Mouse (Mus musculus): ENCODE data around the gene Bbs2. TPM values are rescaled to one million over a fixed set of nuclear protein-coding genes. Genes with fewer than 3 reads are reported as not detected.
"Not testable (repeated sequence)": the region's sequence is repeated elsewhere in the genome, so short reads cannot be mapped to it uniquely, and the experiment has no call there.

The Bbs2 gene
- 12.3 and 13.2 TPM in 2 replicates for polyA plus RNA-seq (2015; fragmentation: Nextera tagmentation; extraction: Ambion mirVana)

- Histone ChIP-seq H3K9ac (ENCODE audit: low read length) (peak within 1 kb of the TSS; percentile 81), H3K27me3 (ENCODE audit: control insufficient read depth, insufficient read depth, low read length) (no peaks in the 10 kb centered on the region), H3K36me3 (ENCODE audit: control insufficient read depth, insufficient read depth, low read length) (no peaks in the 10 kb centered on the region), H3K4me3 (replicated peaks; ENCODE audit: low read length) (peak within 1 kb of the TSS; percentile 76), H3K4me2 (ENCODE audit: low read depth, low read length) (peak within 1 kb of the TSS; percentile 72), H3K9me3 (replicated peaks; ENCODE audit: control insufficient read depth, low read length) (no peaks in the 10 kb centered on the region), H3K4me1 (ENCODE audit: control insufficient read depth, insufficient read depth, low read length) (no peaks in the 10 kb centered on the region), H3K27ac (ENCODE audit: low read length) (peak within 1 kb of the TSS; percentile 95)
- ATAC-seq (ENCODE audit: insufficient read depth, low FRiP score) = peak; percentile 100
- WGBS = under 1% methylated on average over 61 of the region's 61 CpGs
Observed at GRCm38 (mm10) chr8:94098081-94098974, at the start of gene Bbs2. TSS of gene Bbs2 (minus strand) at chr8:94098928.

GRCm38 (mm10) chr8:94148236-94148635 is 49.5 kb upstream of the Bbs2 start:
- WGBS = 31% methylated on average over 5 of the region's 5 CpGs
- Histone ChIP-seq H3K9ac (ENCODE audit: low read length) (no peak overlapping the region), H3K4me2 (ENCODE audit: low read depth, low read length) (no peak overlapping the region), H3K27ac (ENCODE audit: low read length) (no peak overlapping the region), H3K4me3 (replicated peaks; ENCODE audit: low read length) (no peak overlapping the region), H3K27me3 (ENCODE audit: control insufficient read depth, insufficient read depth, low read length) (peaks cover 6% of the 10 kb centered on the region; the same call in 1 of the 2 replicates), H3K36me3 (ENCODE audit: control insufficient read depth, insufficient read depth, low read length) (no peaks in the 10 kb centered on the region), H3K4me1 (ENCODE audit: control insufficient read depth, insufficient read depth, low read length) (peaks cover 10% of the 10 kb centered on the region), H3K9me3 (replicated peaks; ENCODE audit: control insufficient read depth, low read length) (no peaks in the 10 kb centered on the region)
- ATAC-seq (ENCODE audit: insufficient read depth, low FRiP score) = no peak

GRCm38 (mm10) chr8:94140266-94140795 is 41.6 kb upstream of the Bbs2 start:
- H3K4me3 ChIP-seq (replicated peaks; ENCODE audit: low read length) = no peak overlapping the region
- no peak overlapping the region for H3K9ac ChIP-seq (ENCODE audit: low read length)
- no peak overlapping the region for H3K27ac ChIP-seq (ENCODE audit: low read length)
- H3K9me3 ChIP-seq (replicated peaks; ENCODE audit: control insufficient read depth, low read length) = no peaks in the 10 kb centered on the region
- H3K4me1 ChIP-seq (ENCODE audit: control insufficient read depth, insufficient read depth, low read length) = no peaks in the 10 kb centered on the region
- WGBS = 75% methylated on average over 4 of the region's 4 CpGs
- ATAC-seq (ENCODE audit: insufficient read depth, low FRiP score) = no peak
- H3K36me3 ChIP-seq (ENCODE audit: control insufficient read depth, insufficient read depth, low read length) = no peaks in the 10 kb centered on the region
- no peaks in the 10 kb centered on the region for H3K27me3 ChIP-seq (ENCODE audit: control insufficient read depth, insufficient read depth, low read length)
- no peak overlapping the region for H3K4me2 ChIP-seq (ENCODE audit: low read depth, low read length)

GRCm38 (mm10) chr8:94136933-94137332 is 38.2 kb upstream of the Bbs2 start, which contains the start of gene Mt4:
TSS of gene Mt4 (plus strand) at chr8:94137197.
- Histone ChIP-seq H3K36me3 (ENCODE audit: control insufficient read depth, insufficient read depth, low read length) (no peaks in the 10 kb centered on the region), H3K27me3 (ENCODE audit: control insufficient read depth, insufficient read depth, low read length) (no peaks in the 10 kb centered on the region), H3K9ac (ENCODE audit: low read length) (no peak within 1 kb of the TSS), H3K27ac (ENCODE audit: low read length) (no peak within 1 kb of the TSS), H3K4me3 (replicated peaks; ENCODE audit: low read length) (no peak within 1 kb of the TSS), H3K9me3 (replicated peaks; ENCODE audit: control insufficient read depth, low read length) (no peaks in the 10 kb centered on the region), H3K4me2 (ENCODE audit: low read depth, low read length) (no peak within 1 kb of the TSS), H3K4me1 (ENCODE audit: control insufficient read depth, insufficient read depth, low read length) (no peaks in the 10 kb centered on the region)
- ATAC-seq (ENCODE audit: insufficient read depth, low FRiP score) = peak; percentile 21; the same call in 1 of the 2 replicates
- WGBS = 31% methylated on average over 6 of the region's 6 CpGs

GRCm38 (mm10) chr8:94136192-94136591 is 37.5 kb upstream of the Bbs2 start:
- no peaks in the 10 kb centered on the region for H3K36me3 ChIP-seq (ENCODE audit: control insufficient read depth, insufficient read depth, low read length)
- H3K4me1 ChIP-seq (ENCODE audit: control insufficient read depth, insufficient read depth, low read length) = no peaks in the 10 kb centered on the region
- no peak overlapping the region for H3K9ac ChIP-seq (ENCODE audit: low read length)
- ATAC-seq (ENCODE audit: insufficient read depth, low FRiP score) = no peak
- H3K4me2 ChIP-seq (ENCODE audit: low read depth, low read length) = no peak overlapping the region
- no peak overlapping the region for H3K4me3 ChIP-seq (replicated peaks; ENCODE audit: low read length)
- H3K9me3 ChIP-seq (replicated peaks; ENCODE audit: control insufficient read depth, low read length) = no peaks in the 10 kb centered on the region
- H3K27me3 ChIP-seq (ENCODE audit: control insufficient read depth, insufficient read depth, low read length) = no peaks in the 10 kb centered on the region
- H3K27ac ChIP-seq (ENCODE audit: low read length) = no peak overlapping the region
- 62% methylated on average over 7 of the region's 7 CpGs for WGBS

GRCm38 (mm10) chr8:94135556-94135955 is 36.8 kb upstream of the Bbs2 start:
- no peak overlapping the region for H3K9ac ChIP-seq (ENCODE audit: low read length)
- 91% methylated on average over 6 of the region's 6 CpGs for WGBS
- no peak overlapping the region for H3K4me2 ChIP-seq (ENCODE audit: low read depth, low read length)
- no peaks in the 10 kb centered on the region for H3K36me3 ChIP-seq (ENCODE audit: control insufficient read depth, insufficient read depth, low read length)
- no peaks in the 10 kb centered on the region for H3K4me1 ChIP-seq (ENCODE audit: control insufficient read depth, insufficient read depth, low read length)
- no peak overlapping the region for H3K27ac ChIP-seq (ENCODE audit: low read length)
- ATAC-seq (ENCODE audit: insufficient read depth, low FRiP score) = no peak
- H3K27me3 ChIP-seq (ENCODE audit: control insufficient read depth, insufficient read depth, low read length) = no peaks in the 10 kb centered on the region
- H3K9me3 ChIP-seq (replicated peaks; ENCODE audit: control insufficient read depth, low read length) = no peaks in the 10 kb centered on the region
- H3K4me3 ChIP-seq (replicated peaks; ENCODE audit: low read length) = no peak overlapping the region

- not testable (repeated sequence) for H3K4me2 ChIP-seq (ENCODE audit: low read depth, low read length); H3K27ac ChIP-seq (ENCODE audit: low read length); H3K36me3 ChIP-seq (ENCODE audit: control insufficient read depth, insufficient read depth, low read length); H3K9ac ChIP-seq (ENCODE audit: low read length); H3K27me3 ChIP-seq (ENCODE audit: control insufficient read depth, insufficient read depth, low read length); H3K4me3 ChIP-seq (replicated peaks; ENCODE audit: low read length); H3K9me3 ChIP-seq (replicated peaks; ENCODE audit: control insufficient read depth, low read length); H3K4me1 ChIP-seq (ENCODE audit: control insufficient read depth, insufficient read depth, low read length)
- WGBS = 43% methylated on average over 3 of the region's 3 CpGs
- 0 out of 2 replicates have a peak, but pooled peaks have one; percentile 18 for ATAC-seq (ENCODE audit: insufficient read depth, low FRiP score)
Observed at GRCm38 (mm10) chr8:94134601-94135000, 35.9 kb upstream of the Bbs2 start.

- Histone ChIP-seq H3K27me3 (ENCODE audit: control insufficient read depth, insufficient read depth, low read length) (no peaks in the 10 kb centered on the region), H3K4me1 (ENCODE audit: control insufficient read depth, insufficient read depth, low read length) (no peaks in the 10 kb centered on the region), H3K27ac (ENCODE audit: low read length) (no peak overlapping the region), H3K9ac (ENCODE audit: low read length) (no peak overlapping the region), H3K4me3 (replicated peaks; ENCODE audit: low read length) (no peak overlapping the region), H3K36me3 (ENCODE audit: control insufficient read depth, insufficient read depth, low read length) (no peaks in the 10 kb centered on the region), H3K4me2 (ENCODE audit: low read depth, low read length) (no peak overlapping the region), H3K9me3 (replicated peaks; ENCODE audit: control insufficient read depth, low read length) (no peaks in the 10 kb centered on the region)
- 54% methylated on average over 5 of the region's 5 CpGs for WGBS
- no peak for ATAC-seq (ENCODE audit: insufficient read depth, low FRiP score)
Observed at GRCm38 (mm10) chr8:94132096-94132495, 33.4 kb upstream of the Bbs2 start.

- H3K9ac ChIP-seq (ENCODE audit: low read length) = no peak overlapping the region
- H3K27ac ChIP-seq (ENCODE audit: low read length) = no peak overlapping the region
- H3K4me3 ChIP-seq (replicated peaks; ENCODE audit: low read length) = no peak overlapping the region
- no peaks in the 10 kb centered on the region for H3K9me3 ChIP-seq (replicated peaks; ENCODE audit: control insufficient read depth, low read length)
- no peaks in the 10 kb centered on the region for H3K27me3 ChIP-seq (ENCODE audit: control insufficient read depth, insufficient read depth, low read length)
- no peaks in the 10 kb centered on the region for H3K4me1 ChIP-seq (ENCODE audit: control insufficient read depth, insufficient read depth, low read length)
- ATAC-seq (ENCODE audit: insufficient read depth, low FRiP score) = no peak
- 88% methylated on average over 4 of the region's 4 CpGs for WGBS
- H3K4me2 ChIP-seq (ENCODE audit: low read depth, low read length) = no peak overlapping the region
- no peaks in the 10 kb centered on the region for H3K36me3 ChIP-seq (ENCODE audit: control insufficient read depth, insufficient read depth, low read length)
Observed at GRCm38 (mm10) chr8:94130126-94130525, 31.4 kb upstream of the Bbs2 start.
